Mouse (Mus musculus) megakaryocyte-erythroid progenitor cell, adult 5-6 weeks (primary cell): Measurements from ENCODE around the gene Smim5. TPM values are rescaled to one million over a fixed set of nuclear protein-coding genes. Genes with fewer than 3 reads are reported as not detected.

Experiments used
- ATAC-seq: replicated peaks from 2 replicates; pipeline ENCODE4 v1.8.0; 2016; ENCODE audit warnings: mild to moderate bottlenecking, inconsistent platforms; ENCODE audit not compliant: severe bottlenecking, poor library complexity, low FRiP score, low TSS enrichment
- total RNA-seq, 2 experiments: library from RNA; stranded (forward) in 1 of 2; stranded (reverse) in 1 of 2; fragments of 200-1000, 215-1000 nt in 1 of 2; fragments of >200 nt in 1 of 2; fragmentation: Nextera tagmentation in 1 of 2; gene quantifications; 2 replicates each; pipeline ENCODE4 v1.2.3; 2014 to 2017

The Smim5 gene
- total RNA-seq, 2 experiments from 2014 or later = 24.6 to 83.8 TPM

GRCm38 (mm10) chr11:115892213-115892612 is 7.6 kb upstream of the Smim5 start:
- ATAC-seq = no peak

- ATAC-seq = no peak
These were observed 6.7 kb upstream of the Smim5 start for GRCm38 (mm10) chr11:115893071-115893470.

- peak; percentile 51 for ATAC-seq
These were observed 4.8 kb upstream of the Smim5 start for GRCm38 (mm10) chr11:115894755-115895520.

- no peak for ATAC-seq
These were observed 1.3 kb upstream of the Smim5 start for GRCm38 (mm10) chr11:115898446-115898845.

- peak; percentile 6; the same call in 1 of the 2 replicates for ATAC-seq
These were observed 880 bp upstream of the Smim5 start for GRCm38 (mm10) chr11:115898886-115899285.

GRCm38 (mm10) chr11:115900561-115901337 is 983 bp downstream of the Smim5 start:
- ATAC-seq = no peak

- peak; percentile 55 for ATAC-seq
These were observed 1.8 kb downstream of the Smim5 start for GRCm38 (mm10) chr11:115901338-115902161.

GRCm38 (mm10) chr11:115902177-115902576 is 2.4 kb downstream of the Smim5 start:
- ATAC-seq = no peak

GRCm38 (mm10) chr11:115902831-115903230 is 3.1 kb downstream of the Smim5 start:
- no peak for ATAC-seq

GRCm38 (mm10) chr11:115903384-115904230 is 3.8 kb downstream of the Smim5 start:
- peak; percentile 51 for ATAC-seq

- ATAC-seq = no peak
These were observed 4.6 kb downstream of the Smim5 start for GRCm38 (mm10) chr11:115904231-115904955.

GRCm38 (mm10) chr11:115904956-115905790 is 5.4 kb downstream of the Smim5 start:
- no peak for ATAC-seq

- ATAC-seq = no peak
These were observed 6.3 kb downstream of the Smim5 start for GRCm38 (mm10) chr11:115906116-115906515.

- ATAC-seq = no peak
These were observed 6.8 kb downstream of the Smim5 start for GRCm38 (mm10) chr11:115906521-115906920.

GRCm38 (mm10) chr11:115911134-115911561 is 11.4 kb downstream of the Smim5 start:
- ATAC-seq = peak; percentile 88

GRCm38 (mm10) chr11:115911632-115912376 is 12.0 kb downstream of the Smim5 start, which contains the start of gene Smim6:
Smim6 (plus strand) TSS chr11:115912017.
- ATAC-seq = peak; percentile 46

GRCm38 (mm10) chr11:115916579-115916978 is 16.8 kb downstream of the Smim5 start:
- ATAC-seq = no peak
